Mouse (Mus musculus): Measurements from ENCODE around the gene Fbxo27. TPM values are rescaled to one million over a fixed set of nuclear protein-coding genes. Genes with fewer than 3 reads are reported as not detected.

Fbxo27 gene
- polyA plus RNA-seq, 1 experiment from 2014 or later = 1.4 TPM

Other genes starting within 250 kb of the Fbxo27 start
- 1.7 TPM in 2 replicates for gene Lrfn1, start 240.9 kb upstream of the Fbxo27 start, polyA plus RNA-seq (2014; fragmentation: Nextera tagmentation; extraction: Ambion mirVana)
- not detected in 2 replicates for gene Ifnl2, start 182.4 kb upstream of the Fbxo27 start, polyA plus RNA-seq (2014; fragmentation: Nextera tagmentation; extraction: Ambion mirVana)
- gene Ifnl3, start 170.0 kb upstream of the Fbxo27 start, polyA plus RNA-seq (2014; fragmentation: Nextera tagmentation; extraction: Ambion mirVana) = not detected in 2 replicates
- gene Sycn, start 152.0 kb upstream of the Fbxo27 start, polyA plus RNA-seq (2014; fragmentation: Nextera tagmentation; extraction: Ambion mirVana) = not detected in 2 replicates
- gene Nccrp1, start 145.6 kb upstream of the Fbxo27 start, polyA plus RNA-seq (2014; fragmentation: Nextera tagmentation; extraction: Ambion mirVana) = not detected in 2 replicates
- 17.4 and 18.6 TPM in 2 replicates for gene Samd4b, start 94.7 kb upstream of the Fbxo27 start, polyA plus RNA-seq (2014; fragmentation: Nextera tagmentation; extraction: Ambion mirVana)
- 34.0 and 35.3 TPM in 2 replicates for gene Pak4, start 94.7 kb upstream of the Fbxo27 start, polyA plus RNA-seq (2014; fragmentation: Nextera tagmentation; extraction: Ambion mirVana)
- not detected in 2 replicates for gene Acp7, start 61.5 kb upstream of the Fbxo27 start, polyA plus RNA-seq (2014; fragmentation: Nextera tagmentation; extraction: Ambion mirVana)
- 3.1 and 3.7 TPM in 2 replicates for gene Fbxo17, start 24.0 kb downstream of the Fbxo27 start, polyA plus RNA-seq (2014; fragmentation: Nextera tagmentation; extraction: Ambion mirVana)
- 172 and 180 TPM in 2 replicates for gene Mrps12, start 49.0 kb downstream of the Fbxo27 start, polyA plus RNA-seq (2014; fragmentation: Nextera tagmentation; extraction: Ambion mirVana)
- 31.3 and 35.3 TPM in 2 replicates for gene Sars2, start 49.1 kb downstream of the Fbxo27 start, polyA plus RNA-seq (2014; fragmentation: Nextera tagmentation; extraction: Ambion mirVana)
- gene Ccer2, start 63.3 kb downstream of the Fbxo27 start, polyA plus RNA-seq (2014; fragmentation: Nextera tagmentation; extraction: Ambion mirVana) = not detected in 2 replicates
- 41.0 and 41.9 TPM in 2 replicates for gene Sirt2, start 73.9 kb downstream of the Fbxo27 start, polyA plus RNA-seq (2014; fragmentation: Nextera tagmentation; extraction: Ambion mirVana)
- 61.4 and 61.8 TPM in 2 replicates for gene Nfkbib, start 74.7 kb downstream of the Fbxo27 start, polyA plus RNA-seq (2014; fragmentation: Nextera tagmentation; extraction: Ambion mirVana)
- gene Rinl, start 96.1 kb downstream of the Fbxo27 start, polyA plus RNA-seq (2014; fragmentation: Nextera tagmentation; extraction: Ambion mirVana) = 21.7 and 23.1 TPM in 2 replicates
- 238 and 279 TPM in 2 replicates for gene Hnrnpl, start 115.7 kb downstream of the Fbxo27 start, polyA plus RNA-seq (2014; fragmentation: Nextera tagmentation; extraction: Ambion mirVana)
- gene Ech1, start 132.4 kb downstream of the Fbxo27 start, polyA plus RNA-seq (2014; fragmentation: Nextera tagmentation; extraction: Ambion mirVana) = 107 TPM in 2 replicates
- 2.9 and 5.1 TPM in 2 replicates for gene Lgals4, start 141.0 kb downstream of the Fbxo27 start, polyA plus RNA-seq (2014; fragmentation: Nextera tagmentation; extraction: Ambion mirVana)
- not detected in 2 replicates for gene Lgals7, start 171.0 kb downstream of the Fbxo27 start, polyA plus RNA-seq (2014; fragmentation: Nextera tagmentation; extraction: Ambion mirVana)
- 0.21 and 0.37 TPM in 2 replicates for gene Capn12, start 188.6 kb downstream of the Fbxo27 start, polyA plus RNA-seq (2014; fragmentation: Nextera tagmentation; extraction: Ambion mirVana)

All from liver, embryonic 11.5 days (tissue).